Mouse (Mus musculus) lung, postnatal 0 days (tissue): ENCODE measurements around the gene Clk4. TPM values are rescaled to one million over a fixed set of nuclear protein-coding genes. Genes with fewer than 3 reads are reported as not detected.

Experiments used
- ATAC-seq: fragments of 200-750 bp; cut with Nextera tagmentation; 2 replicates; pipeline ENCODE4 v1.8.0; 2017; ENCODE audit warnings: moderate library complexity
- DNase-seq: peaks from one replicate; pipeline ENCODE4 v3.0.0-alpha.2; 2016; ENCODE audit warnings: low spot score
- H3K27ac ChIP-seq: fragments of 300-500 bp; sonication (generic); 2 replicates; pipeline ENCODE4 v1.5.1; 2014; ENCODE audit warnings: antibody characterized with exemption, mild to moderate bottlenecking, low read length, mixed read lengths
- H3K27me3 ChIP-seq: fragments of 300-500 bp; sonication (generic); replicated peaks from 2 replicates; pipeline ENCODE4 v1.6.1; 2014; ENCODE audit warnings: low read length, mixed read lengths; ENCODE audit not compliant: insufficient read depth
- H3K36me3 ChIP-seq: fragments of 300-500 bp; sonication (generic); 2 replicates; pipeline ENCODE4 v1.6.1; 2014; ENCODE audit warnings: low read length, mixed read lengths; ENCODE audit not compliant: insufficient read depth
- H3K4me1 ChIP-seq: fragments of 300-500 bp; sonication (generic); 2 replicates; pipeline ENCODE4 v1.6.1; 2014; ENCODE audit warnings: antibody characterized with exemption, low read depth, low read length, mixed read lengths; ENCODE audit not compliant: insufficient read depth
- H3K4me2 ChIP-seq: fragments of 300-500 bp; sonication (generic); replicated peaks from 2 replicates; pipeline ENCODE4 v1.6.1; 2014; ENCODE audit warnings: low read depth, mild to moderate bottlenecking, low read length, moderate library complexity, mixed read lengths
- H3K4me3 ChIP-seq: fragments of 300-500 bp; sonication (generic); 2 replicates; pipeline ENCODE4 v1.5.1; 2014; ENCODE audit warnings: low read depth, low read length
- H3K9ac ChIP-seq: fragments of 300-500 bp; sonication (generic); replicated peaks from 2 replicates; pipeline ENCODE4 v1.6.1; 2014; ENCODE audit warnings: low read depth, mild to moderate bottlenecking
- H3K9me3 ChIP-seq: fragments of 300-500 bp; sonication (generic); 2 replicates; pipeline ENCODE4 v1.6.1; 2016; ENCODE audit warnings: low read length, mixed read lengths
- CTCF ChIP-seq: IDR thresholded peaks from 2 replicates; pipeline ENCODE4 v1.5.1; 2016; ENCODE audit warnings: antibody characterized with exemption, mild to moderate bottlenecking
- EP300 ChIP-seq: IDR thresholded peaks from 2 replicates; pipeline ENCODE4 v1.6.1; 2016; ENCODE audit warnings: antibody characterized with exemption, mild to moderate bottlenecking, control low read depth
- WGBS: fragments of 180-500 bp; shearing (Covaris S2); extraction: QIAGEN DNeasy Blood & Tissue Kit; methylation state at CpG from one replicate; pipeline ENCODE4 v1.1.7; 2014; 5-methylcytosine and 5-hydroxymethylcytosine counted together
- polyA plus RNA-seq: library from polyadenylated mRNA; unstranded; fragments of >200 nt; fragmentation: Nextera tagmentation; extraction: Ambion mirVana; gene quantifications from 2 replicates; pipeline ENCODE4 v1.2.1, GENCODE M21; 2015

The Clk4 gene
- 93.4 and 101 TPM in 2 replicates for polyA plus RNA-seq

GRCm38 (mm10) chr11:51261680-51262219 is at the start of gene Clk4:
Clk4 (plus strand) TSS chr11:51261730.
- Histone ChIP-seq H3K4me1 (peaks cover 8% of the 10 kb centered on the region; the same call in 1 of the 2 replicates), H3K27me3 (no peaks in the 10 kb centered on the region), H3K27ac (peak within 1 kb of the TSS; percentile 88), H3K36me3 (no peaks in the 10 kb centered on the region), H3K4me2 (peak within 1 kb of the TSS; percentile 84), H3K4me3 (peak within 1 kb of the TSS; percentile 97), H3K9me3 (no peaks in the 10 kb centered on the region), H3K9ac (peak within 1 kb of the TSS; percentile 96)
- WGBS: 81% methylated on average over 3 of the region's 3 CpGs
- TF ChIP-seq EP300 (no peak), CTCF (no peak)
- DNase-seq (no peak), ATAC-seq (no peak)

- no peak overlapping the region for H3K4me3 ChIP-seq
- DNase-seq: no peak
- no peak for TF ChIP-seq EP300
- TF ChIP-seq CTCF: no peak
Observed at GRCm38 (mm10) chr11:51214021-51214420, 47.5 kb upstream of the Clk4 start.

DNA sequence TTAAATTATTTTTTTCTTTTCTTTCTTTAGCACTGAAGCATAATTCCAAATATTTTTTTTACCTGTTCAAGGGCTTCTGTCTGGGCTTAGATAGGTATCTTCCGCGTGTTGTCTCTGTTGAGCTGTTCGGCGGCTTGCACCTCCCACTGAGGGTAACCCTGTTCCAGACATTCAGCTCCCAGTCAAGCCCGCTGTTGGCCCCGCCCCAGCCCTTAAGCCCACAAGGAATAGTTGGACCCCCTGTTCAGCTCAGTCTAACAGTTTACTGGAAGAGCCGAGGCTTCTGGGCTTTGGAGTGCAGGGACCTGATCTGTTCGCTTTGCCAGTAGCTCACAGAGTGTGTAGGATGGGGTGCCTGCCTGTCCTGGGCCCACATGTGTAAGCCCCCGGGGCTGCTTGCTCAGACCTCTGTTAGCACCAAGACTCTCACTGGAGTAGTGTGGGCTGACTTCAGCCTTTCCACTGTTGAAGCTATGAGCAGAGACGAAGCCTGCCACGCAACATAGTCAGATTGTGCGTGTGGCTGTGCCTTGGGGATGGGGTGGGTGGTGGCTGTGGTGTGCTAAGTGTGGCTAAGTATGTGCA is 42.0 kb upstream of the Clk4 start:
- Histone ChIP-seq H3K27ac (no peak overlapping the region), H3K4me1 (no peaks in the 10 kb centered on the region), H3K4me2 (no peak overlapping the region), H3K27me3 (no peaks in the 10 kb centered on the region), H3K9me3 (no peaks in the 10 kb centered on the region), H3K4me3 (no peak overlapping the region), H3K36me3 (no peaks in the 10 kb centered on the region), H3K9ac (no peak overlapping the region)
- no peak for ATAC-seq
- no peak for TF ChIP-seq CTCF
- TF ChIP-seq EP300: no peak
- 75% methylated on average over 12 of the region's 12 CpGs for WGBS
- DNase-seq: no peak

More at GRCm38 (mm10) chr11:51214021-51214420, 47.5 kb upstream of the Clk4 start:
- Histone ChIP-seq H3K9ac (no peak overlapping the region), H3K4me2 (no peak overlapping the region), H3K27ac (no peak overlapping the region), H3K4me1 (no peaks in the 10 kb centered on the region), H3K27me3 (no peaks in the 10 kb centered on the region), H3K36me3 (no peaks in the 10 kb centered on the region), H3K9me3 (no peaks in the 10 kb centered on the region)
- WGBS: 86% methylated on average over 7 of the region's 7 CpGs
- no peak for ATAC-seq

DNA sequence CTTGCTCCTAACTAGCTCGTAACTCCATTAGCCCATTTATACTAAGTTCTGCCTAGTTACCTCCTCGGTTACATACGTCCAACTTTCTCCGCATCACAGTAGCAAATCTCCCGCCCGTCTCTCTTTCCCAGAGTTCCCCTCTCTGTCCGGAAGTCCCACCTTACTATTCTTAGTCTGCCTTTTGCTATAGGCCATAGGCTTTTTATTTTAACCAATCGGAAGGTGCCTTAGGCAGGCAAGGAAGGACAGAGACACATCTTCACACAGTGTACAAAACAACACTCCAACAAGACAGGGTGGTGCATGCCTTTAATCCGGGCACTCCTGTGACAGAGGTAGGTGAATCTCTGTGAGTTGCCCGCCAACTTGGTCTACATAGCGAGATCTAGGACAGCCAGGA is 41.2 kb upstream of the Clk4 start, which contains the start of gene Gm12569:
Gene Gm12569 (plus strand): TSS at position 166 of the 400 bp plus-strand sequence.
- ATAC-seq (no peak), DNase-seq (no peak)
- H3K9ac ChIP-seq: no peak within 1 kb of the TSS
- H3K27ac ChIP-seq: no peak within 1 kb of the TSS
- 94% methylated on average over 11 of the region's 11 CpGs for WGBS
- TF ChIP-seq EP300 (no peak), CTCF (no peak)
- no peak within 1 kb of the TSS for H3K4me2 ChIP-seq
- no peaks in the 10 kb centered on the region for H3K9me3 ChIP-seq
- H3K4me3 ChIP-seq: no peak within 1 kb of the TSS
- no peaks in the 10 kb centered on the region for H3K36me3 ChIP-seq
- H3K4me1 ChIP-seq: no peaks in the 10 kb centered on the region
- no peaks in the 10 kb centered on the region for H3K27me3 ChIP-seq

GRCm38 (mm10) chr11:51227104-51227503 is 34.4 kb upstream of the Clk4 start:
- no peaks in the 10 kb centered on the region for H3K27me3 ChIP-seq
- no peak for ATAC-seq
- no peak overlapping the region for H3K4me3 ChIP-seq
- no peak overlapping the region for H3K9ac ChIP-seq
- no peak overlapping the region for H3K4me2 ChIP-seq
- H3K27ac ChIP-seq: no peak overlapping the region
- no peak for DNase-seq
- TF ChIP-seq CTCF: no peak
- no peak for TF ChIP-seq EP300
- no peaks in the 10 kb centered on the region for H3K36me3 ChIP-seq
- WGBS: 78% methylated on average over 4 of the region's 4 CpGs
- no peaks in the 10 kb centered on the region for H3K9me3 ChIP-seq
- no peaks in the 10 kb centered on the region for H3K4me1 ChIP-seq

DNA sequence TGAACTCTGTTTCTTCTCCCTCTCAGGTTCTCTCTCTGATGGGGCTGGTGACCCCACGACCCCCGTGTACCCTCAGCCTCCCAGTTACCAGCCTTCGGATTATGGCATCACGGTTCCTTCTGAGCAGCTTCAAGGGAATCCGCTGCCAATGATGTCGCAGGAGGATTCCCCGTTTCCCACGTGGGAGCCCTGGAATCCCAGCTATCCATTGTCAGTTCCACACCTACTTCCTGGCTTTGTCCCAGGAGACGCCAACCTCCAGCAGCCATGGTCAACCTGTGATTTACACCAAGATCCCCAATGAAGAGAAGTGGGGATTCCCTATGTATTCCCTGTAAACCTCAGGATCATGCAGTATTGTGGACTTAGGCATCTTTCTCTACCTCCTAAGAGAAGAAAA is 26.9 kb upstream of the Clk4 start:
- 72% methylated on average over 9 of the region's 9 CpGs for WGBS
- ATAC-seq: no peak

More for the DNA sequence above, 26.9 kb upstream of the Clk4 start:
- Histone ChIP-seq H3K4me1 (no peaks in the 10 kb centered on the region), H3K4me3 (no peak overlapping the region), H3K27ac (no peak overlapping the region), H3K9ac (no peak overlapping the region), H3K9me3 (no peaks in the 10 kb centered on the region), H3K4me2 (no peak overlapping the region), H3K27me3 (no peaks in the 10 kb centered on the region), H3K36me3 (no peaks in the 10 kb centered on the region)
- no peak for DNase-seq
- no peak for TF ChIP-seq CTCF
- TF ChIP-seq EP300: no peak
